Mouse (Mus musculus) spleen, postnatal 10 days (tissue): ENCODE results near the gene Schip1.

Experiments
- DNase-seq, 2 experiments: peaks; one replicate each; pipeline ENCODE4 v3.0.0; 2021 to 2022; ENCODE audit warnings: low spot score in 2 of 2

Schip1 gene

DNA sequence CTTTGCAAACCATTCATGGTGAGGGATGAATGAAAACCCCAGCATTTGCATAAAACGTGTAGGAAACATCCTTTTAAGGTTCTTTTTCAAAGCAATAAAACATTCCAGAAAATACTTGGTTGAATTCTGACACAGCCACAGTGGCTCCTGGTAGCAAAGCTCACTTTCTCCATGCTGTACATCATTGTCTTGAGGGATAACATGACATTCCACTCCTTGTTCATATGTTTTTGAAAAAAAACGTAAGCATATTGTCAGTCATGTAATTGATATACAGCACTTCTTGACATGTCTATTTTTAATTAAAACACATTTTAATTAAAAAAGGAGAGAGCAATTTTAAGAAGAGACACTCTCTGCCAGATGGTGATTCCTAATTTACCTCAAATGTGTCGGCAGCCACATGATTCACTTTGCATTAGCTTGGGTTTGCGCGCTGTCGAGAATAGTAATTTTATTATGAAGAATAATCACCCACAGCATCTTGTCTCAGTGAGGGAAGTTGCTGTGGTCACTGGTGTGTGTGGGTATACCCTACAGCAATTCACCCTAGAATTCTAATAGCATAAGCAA, 61.8 kb downstream of the Schip1 start:
- DNase-seq = no peak

DNA sequence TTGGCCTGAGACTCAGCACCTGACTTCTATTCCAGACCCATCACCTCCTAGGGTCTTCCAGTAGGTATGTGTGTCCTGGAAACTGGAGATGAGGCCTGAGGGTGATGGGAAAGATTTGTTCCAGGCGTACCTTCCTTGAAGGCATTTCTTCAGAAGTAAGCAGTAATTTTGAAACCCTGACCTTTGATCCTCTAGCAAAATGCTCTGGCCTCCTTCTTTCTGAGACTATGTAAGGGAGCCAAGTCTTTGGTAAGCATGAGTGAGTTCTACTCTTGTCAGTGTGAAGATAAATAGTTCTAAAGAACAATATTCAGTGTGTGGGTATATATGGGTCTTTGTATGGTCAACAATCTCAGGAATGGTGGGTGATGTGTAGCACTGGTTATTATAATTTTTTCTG, 65.8 kb downstream of the Schip1 start:
- no peak for DNase-seq

DNA sequence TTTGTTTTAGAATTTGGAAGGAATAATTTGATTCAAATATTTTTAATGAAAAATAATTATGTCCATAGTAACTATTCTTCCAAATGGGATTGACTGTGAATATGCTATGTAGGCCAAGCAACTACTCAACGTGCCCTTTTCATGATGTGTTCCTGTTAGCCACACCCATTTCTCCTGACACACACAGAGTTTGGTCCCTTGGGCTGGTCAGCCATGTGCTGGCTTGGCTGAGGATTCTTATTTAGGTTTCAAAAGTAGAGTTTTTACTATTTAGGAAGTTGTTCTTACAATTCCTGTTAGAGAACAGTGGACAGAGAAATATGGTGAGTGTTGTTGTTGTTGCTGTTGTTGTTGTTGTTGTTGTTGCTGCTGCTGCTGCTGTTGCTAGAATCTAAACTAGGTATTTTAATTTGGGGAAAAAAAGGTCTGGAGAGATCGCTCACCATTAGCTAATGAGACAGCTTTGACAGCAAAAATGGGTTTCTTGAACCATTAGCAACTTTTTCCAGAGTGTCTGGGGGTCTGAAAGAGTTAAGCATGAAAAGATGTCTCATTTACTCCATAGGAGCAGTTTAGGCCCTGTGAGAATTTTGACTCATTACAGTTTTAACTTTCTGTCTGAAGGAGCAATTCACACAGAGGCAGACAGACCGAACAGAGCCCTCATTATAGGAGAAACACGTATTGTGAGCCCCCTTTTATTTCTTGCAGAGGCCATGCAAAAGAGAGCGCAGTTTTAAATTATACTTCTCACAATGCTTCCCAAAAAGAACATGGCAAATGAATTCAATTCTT, 74.4 kb downstream of the Schip1 start:
- DNase-seq = no peak

DNA sequence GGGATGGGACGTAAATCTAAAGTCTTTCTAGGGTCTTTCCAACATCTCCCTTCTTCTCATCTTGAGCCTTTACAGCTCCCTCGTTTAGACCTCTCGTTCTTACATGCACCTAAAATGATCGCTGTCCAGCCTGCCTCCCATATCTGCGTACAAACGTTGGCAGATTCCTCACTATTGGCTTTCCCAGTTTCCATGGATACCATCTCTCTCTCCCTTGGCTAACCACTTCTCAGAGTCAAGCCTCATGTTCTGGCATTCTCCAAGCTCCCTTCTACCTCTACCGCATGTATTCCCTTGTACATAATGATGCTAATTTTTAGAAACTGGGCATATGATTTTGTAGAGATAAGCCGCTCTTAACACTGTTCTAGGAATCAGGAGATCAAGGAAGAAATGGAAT, 86.1 kb downstream of the Schip1 start:
- DNase-seq = no peak

DNA sequence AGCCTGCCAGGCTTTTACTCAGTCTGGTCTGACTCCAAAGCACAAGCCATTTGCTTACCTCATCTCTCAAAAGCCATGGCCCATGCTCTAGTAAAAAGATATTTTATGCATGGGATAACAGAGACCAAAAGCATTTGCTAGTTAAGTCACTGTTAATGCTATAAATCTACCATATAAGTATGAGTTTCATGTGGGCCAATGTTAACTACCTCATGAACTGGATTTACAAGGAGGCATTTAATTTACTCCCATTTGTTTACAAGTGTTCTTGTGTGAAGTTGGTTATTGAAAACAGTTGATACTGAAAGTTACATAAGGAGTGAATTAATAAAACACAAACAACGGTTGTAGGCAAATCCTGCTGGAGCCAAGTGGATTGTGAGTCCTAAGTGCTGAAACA, 95.6 kb downstream of the Schip1 start:
- no peak for DNase-seq

DNA sequence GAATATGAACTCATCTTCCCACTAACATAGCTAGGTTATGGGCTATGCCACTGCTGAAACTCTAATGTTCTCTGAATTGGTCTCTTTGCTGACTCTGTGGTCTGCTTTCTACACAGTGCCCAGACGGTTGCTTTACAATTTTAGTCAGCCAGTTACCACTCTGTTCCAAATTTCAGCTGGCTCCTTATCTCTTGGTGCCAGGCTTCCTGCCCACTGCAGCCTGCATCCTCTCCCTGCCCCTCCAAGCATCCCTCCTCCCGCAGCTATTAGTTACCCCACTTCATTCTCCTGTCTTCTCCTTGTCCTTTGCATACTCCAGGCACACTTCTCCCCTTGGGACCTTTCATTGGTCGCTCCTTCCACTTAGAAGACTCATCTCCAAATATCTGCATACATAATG, 96.2 kb downstream of the Schip1 start:
- no peak for DNase-seq

DNA sequence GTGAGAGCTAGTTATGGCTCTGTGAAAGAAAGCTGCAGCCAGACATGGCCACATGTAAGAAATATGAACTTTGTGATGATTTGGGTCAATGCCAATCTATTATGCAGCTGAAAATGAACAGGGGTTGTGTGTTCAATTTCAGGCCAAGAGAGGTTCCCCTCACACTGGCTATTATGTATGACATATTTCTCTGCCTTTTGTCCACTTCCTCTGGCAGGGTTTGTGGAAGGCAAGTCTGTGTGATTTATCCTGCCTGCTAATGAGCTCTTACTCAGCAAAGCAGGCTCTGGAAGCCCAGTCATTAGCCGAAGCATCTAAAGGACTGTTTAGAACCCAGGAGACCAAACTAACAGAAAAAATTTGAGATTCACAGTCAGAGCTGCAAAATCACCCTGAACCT, 113.6 kb downstream of the Schip1 start:
- DNase-seq = no peak

DNA sequence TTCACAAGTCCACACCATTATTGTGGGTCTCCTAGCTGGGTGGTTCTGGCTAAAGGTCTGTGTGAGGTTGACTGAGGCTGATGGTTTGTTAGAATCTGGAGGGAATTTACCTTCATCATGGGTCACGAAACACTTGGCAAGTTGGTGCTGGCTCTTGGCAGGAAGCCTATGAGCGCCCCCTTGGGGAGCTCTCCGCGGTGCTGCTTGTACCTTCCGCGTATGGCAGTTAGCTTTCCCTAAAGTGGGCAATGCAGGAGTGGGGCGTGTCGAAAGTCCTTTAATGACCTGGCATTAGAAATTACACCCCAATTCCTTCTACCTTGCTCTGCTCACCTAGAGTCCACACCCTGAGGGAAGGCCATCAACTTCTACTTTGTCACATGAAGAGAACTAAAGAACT, 122.9 kb downstream of the Schip1 start:
- DNase-seq = no peak

DNA sequence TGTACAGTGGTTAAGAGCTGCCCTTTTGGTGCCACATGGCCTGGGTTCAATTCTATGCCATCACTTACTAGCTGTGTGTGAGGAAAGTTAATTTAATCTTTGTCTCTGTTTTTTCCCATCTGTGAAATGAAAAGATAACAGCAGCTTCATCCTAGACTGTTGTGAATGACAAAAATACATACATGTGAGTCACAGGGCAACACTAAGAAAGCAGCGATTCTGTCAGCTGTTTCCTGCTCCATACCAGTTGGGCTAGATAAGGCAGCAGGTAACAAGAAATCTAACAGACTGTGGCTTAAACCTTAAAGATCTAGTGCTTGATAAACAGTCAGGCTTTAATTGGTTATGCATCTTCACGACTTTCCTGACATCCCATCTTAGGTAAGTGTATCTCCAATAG, 124.5 kb downstream of the Schip1 start:
- no peak for DNase-seq

DNA sequence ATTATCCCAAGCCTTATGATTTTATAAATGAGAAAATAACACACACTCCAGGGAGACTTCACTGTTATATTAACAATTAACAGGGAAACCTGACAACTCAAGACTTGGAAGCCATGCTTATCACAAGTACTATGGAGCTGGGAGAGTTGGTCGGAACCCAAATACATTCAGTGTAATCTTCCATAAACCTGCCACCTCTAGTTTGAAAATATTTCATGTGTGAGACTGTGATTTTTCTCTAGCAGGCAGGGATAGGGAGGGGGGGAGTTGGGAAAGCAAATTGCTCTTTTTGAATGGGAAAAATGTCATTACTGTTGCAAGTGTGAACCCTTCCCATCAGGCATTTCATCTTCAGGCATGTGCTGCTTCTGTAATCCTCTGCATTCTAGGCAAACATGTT, 132.3 kb downstream of the Schip1 start:
- DNase-seq = no peak

DNA sequence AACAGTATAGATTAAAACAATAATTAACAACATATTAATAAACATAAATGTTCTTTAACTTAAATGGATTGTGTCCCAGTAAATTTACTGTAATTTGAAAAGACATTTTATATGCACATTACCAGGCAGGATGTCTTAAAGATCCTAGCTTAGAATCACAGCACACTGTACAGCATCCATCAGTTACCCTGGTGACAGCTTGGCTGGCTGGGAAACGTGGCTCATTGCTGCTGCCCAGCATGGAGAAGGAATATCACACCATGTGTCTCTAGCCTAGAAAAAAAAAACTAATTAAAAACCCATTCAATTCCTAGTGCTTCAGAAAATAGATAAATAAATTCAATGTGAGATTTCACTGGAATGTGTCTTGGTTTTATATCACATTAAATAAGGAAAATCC, 136.6 kb downstream of the Schip1 start:
- no peak for DNase-seq

DNA sequence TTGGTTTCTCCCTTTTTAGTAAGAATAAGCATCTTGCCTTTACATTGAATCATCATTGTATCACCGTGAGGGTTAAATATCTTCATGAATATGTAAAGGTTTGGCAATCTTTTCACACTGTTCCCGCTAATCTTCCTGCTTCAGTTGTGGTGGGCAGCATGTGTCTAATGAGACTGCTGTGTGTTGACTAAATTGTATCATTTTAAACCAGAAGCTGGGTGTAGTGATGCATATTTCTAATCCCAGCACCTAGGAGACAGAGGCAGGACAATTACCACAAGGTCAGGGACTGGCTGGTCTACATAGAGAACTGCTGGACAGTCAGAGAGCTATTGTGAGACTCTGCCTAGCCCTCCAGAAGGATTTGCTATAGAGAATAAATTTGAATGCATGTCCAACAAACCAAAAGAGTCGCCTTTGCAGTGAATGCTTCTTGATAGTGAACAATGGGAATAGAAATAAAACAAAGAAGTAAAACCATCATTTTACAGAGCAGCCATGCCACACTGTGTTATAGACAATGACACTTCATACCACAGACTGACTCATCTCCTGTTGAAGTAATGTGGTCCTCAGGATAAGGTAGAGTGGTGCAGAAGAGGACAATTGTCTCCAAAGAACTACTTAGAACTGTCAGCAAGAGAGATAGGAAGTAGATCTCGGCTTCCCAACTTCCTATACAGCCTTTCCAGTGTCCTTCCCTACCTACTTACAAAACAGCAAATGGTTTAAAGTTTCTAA, 137.7 kb downstream of the Schip1 start:
- DNase-seq = no peak

DNA sequence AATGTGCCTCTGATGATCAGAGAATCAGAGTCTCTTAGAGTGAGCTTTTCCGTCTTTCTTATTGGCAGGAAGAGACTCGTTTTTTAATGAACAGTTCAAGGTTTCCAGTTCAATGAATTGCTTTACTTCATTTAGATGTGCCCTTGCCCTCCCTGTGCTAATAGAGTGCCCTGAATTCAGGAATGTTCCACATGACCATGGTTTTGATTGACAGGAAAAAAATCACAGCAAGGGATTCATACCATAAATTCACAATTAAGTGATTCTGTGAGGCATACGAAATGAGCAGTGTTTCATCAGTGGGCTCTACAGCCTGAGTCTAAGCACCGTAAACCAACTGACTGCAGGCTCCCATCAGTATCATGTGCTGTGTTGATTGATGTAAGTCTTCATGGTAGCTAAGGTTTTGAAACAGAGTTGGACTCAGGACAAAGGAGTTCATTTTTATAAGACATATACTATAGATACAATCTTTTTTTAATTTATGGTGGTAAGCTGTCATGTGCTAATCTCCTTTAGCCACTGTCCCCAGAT, 139.4 kb downstream of the Schip1 start:
- no peak for DNase-seq

DNA sequence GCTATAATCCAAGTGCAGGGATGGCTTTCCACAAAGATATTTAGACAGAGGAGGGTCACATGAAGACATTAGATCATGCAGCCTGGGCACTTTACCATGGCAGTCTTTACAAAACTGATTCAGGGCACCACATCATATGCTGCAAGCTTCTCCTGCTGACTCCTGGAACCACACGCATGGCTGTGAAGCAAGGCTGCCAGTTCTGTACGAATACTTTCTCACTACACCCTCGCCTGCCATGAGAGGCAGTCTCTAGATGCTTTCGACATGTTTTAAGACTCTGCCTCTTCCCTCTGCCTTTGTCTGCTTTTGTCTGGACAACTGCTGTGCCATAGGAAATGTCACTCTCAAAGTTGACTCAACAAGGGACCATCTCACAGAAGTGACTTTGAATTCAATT, 145.8 kb downstream of the Schip1 start:
- DNase-seq = no peak

DNA sequence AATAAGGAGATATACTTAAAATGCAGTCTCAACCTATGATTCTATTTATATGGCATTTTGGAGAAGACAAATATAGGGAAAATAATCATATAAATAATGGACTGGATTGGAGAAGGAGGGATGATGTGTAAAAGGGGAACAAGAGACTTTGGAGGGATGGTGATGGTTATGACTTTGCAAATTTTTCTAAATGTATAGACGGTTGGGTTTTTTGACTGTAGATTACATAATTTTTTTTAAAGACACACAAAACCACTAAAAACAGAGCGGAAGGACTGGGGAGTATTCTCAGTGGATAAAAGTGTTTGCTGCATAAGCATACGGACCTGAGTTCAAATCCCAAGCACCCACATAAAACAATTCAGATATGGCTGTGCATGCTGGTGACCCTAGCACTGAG, 156.8 kb downstream of the Schip1 start:
- no peak for DNase-seq

DNA sequence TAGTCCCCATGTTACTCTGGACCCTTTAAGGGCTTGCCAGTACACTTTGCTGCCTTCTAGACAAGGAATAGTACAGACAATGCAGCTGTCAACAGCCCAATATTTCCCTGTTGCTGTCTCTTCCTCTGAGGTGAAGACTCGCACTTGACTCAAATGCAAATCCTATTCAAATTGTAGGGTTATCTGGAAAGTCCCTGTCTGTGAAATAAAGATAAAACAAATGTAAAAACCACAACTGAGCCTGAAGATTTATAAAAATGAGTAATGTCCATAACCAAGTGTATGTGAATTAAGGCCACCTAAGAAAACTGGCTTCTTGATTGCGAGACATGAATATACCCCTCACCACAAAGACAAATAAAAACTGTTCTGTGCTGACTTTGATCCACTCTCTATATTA, 175.3 kb downstream of the Schip1 start:
- DNase-seq = no peak

DNA sequence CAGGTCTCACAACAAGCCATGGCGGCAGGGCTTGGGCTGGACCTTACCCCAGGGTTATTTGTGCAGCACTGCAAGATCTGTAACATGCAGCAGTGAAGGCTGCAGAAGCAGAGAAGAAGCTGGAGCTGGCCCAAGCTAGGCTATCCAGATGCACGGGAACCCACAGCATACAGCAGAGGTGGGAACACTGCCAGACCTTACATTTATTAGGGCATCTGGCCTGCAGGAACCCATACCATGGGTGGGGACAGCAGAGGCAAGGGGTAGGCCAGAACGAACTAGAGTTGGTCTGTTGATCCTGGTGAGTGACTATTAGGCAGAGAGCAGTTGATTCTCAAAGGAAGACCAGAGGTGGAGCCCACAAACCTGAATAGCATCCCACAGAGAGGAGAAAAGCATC, 178.6 kb downstream of the Schip1 start:
- DNase-seq = no peak

DNA sequence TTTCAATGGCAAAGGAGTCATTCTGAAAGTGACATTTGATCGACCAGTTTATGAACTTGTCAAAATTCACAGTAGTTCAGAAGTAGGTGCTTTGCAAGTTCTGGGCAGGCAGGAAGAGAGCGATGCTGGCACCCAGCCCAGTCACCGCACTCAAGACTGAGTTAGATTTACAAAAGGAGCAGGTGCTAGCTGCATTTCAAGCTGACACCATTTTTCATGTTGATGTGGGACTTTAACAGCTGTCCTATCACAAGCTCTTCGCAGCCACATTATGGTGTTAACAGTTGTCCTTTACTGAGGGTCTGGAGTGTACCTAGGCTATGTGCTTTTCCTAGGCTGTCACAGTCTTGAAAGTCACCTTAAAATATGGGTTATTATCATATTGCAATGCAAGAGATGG, 181.6 kb downstream of the Schip1 start:
- no peak for DNase-seq

DNA sequence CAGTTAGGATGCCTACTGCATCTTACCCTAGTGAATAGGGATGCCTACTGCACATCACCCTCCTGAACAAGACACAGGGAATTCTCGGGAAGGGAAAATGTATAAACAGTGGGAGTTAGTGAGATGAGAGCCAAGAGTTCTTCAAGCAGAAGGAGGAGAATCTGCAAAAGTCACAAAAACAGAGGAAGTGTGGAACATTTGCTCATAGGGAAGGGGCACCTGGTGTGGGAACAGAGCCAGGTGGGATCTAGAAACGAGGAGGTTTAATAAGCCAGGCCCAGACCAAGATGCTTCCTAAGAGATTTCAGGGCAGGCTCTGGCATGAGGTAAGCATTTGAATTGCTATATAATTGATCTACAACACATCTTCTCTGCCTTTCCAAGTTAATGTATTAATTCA, 186.0 kb downstream of the Schip1 start:
- DNase-seq = no peak

DNA sequence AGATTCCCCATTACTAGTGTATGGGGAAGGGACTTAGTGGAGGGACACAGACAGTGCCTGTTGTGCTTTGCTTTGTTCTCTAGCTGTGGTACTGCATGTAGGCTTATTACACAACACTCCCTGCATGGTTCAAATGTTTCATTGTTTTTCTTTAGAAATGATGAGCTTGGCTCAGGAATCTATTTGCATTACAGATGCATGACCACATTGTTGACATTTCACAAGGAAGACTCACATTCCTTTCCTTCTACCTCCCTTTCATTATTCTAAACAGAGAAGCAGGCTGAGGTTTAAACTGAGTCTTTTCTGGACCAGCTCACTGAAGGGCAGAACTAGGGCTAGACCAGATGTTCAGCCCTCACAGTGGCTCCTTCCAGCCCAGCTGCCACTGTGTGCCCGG, 187.7 kb downstream of the Schip1 start:
- DNase-seq = no peak

DNA sequence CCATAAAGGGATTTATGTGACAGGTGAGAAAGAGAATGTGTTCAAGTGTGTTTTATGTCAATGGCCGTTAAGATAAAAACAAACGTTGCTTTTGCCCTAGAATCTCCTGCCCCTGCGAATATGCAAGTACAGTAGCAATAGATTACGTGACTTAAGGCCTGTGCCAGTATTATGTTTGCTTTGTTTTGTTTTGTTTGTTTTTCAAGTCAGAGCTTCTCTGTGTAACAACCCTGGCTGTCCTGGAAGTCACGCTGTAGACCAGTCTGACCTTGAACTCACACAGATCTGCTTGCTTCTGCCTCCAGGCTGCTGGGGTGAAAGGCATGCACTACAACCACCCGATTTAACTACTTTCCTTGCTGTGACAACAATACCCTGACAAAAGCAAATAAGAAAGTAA, 197.7 kb downstream of the Schip1 start:
- DNase-seq = no peak

DNA sequence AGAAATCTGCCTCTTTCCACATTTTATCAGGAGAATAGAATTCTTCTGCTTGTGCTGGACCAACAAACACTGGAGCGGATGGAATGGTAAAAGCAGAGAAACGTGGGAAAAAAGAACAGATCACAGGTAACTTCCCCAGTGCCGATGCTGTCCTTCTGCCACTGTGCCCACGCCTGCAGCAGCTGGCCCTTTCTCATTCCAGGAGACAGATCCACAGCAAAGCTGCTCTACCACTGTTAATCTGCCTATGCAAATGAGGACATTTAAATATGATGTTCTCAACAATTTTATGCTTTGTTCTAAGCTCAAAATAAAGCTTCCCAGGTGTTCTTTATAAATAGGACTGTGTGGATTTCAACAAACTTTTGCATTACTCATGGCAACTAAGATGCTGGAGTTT, 203.3 kb downstream of the Schip1 start:
- no peak for DNase-seq

DNA sequence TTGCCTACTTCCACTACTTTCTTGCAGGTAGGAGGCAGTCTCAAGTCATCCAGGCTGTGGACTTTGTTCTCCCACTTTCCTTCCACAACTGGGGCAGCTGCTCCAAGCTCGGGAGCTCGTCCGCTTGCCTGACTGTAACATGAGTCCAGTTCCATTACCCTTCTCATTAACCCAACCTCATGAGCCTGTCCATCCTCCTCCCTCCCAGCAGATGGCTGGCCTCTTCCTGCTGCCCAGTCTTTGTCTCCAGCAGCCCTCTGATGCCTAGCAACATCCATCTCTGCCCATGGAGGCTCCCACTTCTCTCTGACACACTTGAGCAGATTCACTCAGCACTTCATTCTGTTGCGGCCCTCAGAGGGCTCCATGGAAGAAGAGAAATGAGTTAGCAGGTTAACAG, 204.6 kb downstream of the Schip1 start:
- no peak for DNase-seq
